14 mouse cellular contexts compared by ENCODE assay signal in genomic region chr10:68359135-68359534, GRCm38 (mm10).
DNase-seq lines count a peak whose midpoint lies in the region; ATAC-seq and TF ChIP-seq lines count a peak whose summit lies in the region.
"Had no signal": no experiment of that assay in that cellular context is flagged by ENCODE, and none has a peak within 500 bp of the region (broad histone marks: within the 10 kb centered on the region; RNA-seq: fewer than 3 reads in every experiment).

No protein-coding gene starts in this region.

- ATAC-seq in hindbrain, postnatal 0 days = no peak
- no peak for ATAC-seq in hindbrain, embryonic 11.5 days (ENCODE audit: low FRiP score)

- H3K9ac ChIP-seq in hindbrain, postnatal 0 days (replicated peaks; ENCODE audit: low read length) = no peak overlapping the region
- H3K9ac ChIP-seq in hindbrain, embryonic 11.5 days (ENCODE audit: low read depth, low read length) = no peak overlapping the region

- WGBS in hindbrain, postnatal 0 days = 93% methylated on average over 2 of the region's 2 CpGs
- 100% methylated on average over 2 of the region's 2 CpGs for WGBS in hindbrain, embryonic 11.5 days

- H3K27ac ChIP-seq in hindbrain, postnatal 0 days = no peak overlapping the region
- no peak overlapping the region for H3K27ac ChIP-seq in hindbrain, embryonic 11.5 days (ENCODE audit: low read depth, low read length)
- H3K27ac ChIP-seq: macrophage had no signal

- no peaks in the 10 kb centered on the region for H3K9me3 ChIP-seq in hindbrain, postnatal 0 days (ENCODE audit: low read length)
- H3K9me3 ChIP-seq in hindbrain, embryonic 11.5 days (ENCODE audit: control insufficient read depth, low read length) = no peaks in the 10 kb centered on the region

- DNase-seq in hindbrain, postnatal 0 days (ENCODE audit: low spot score) = no peak
- DNase-seq in hindbrain, embryonic 11.5 days (ENCODE audit: low spot score) = no peak
- DNase-seq in retina, postnatal 1 day = peak; percentile 6
- no peak for DNase-seq in retina, embryonic 14.5 days (ENCODE audit: low spot score)
- peak; percentile 69 for DNase-seq in R1 (ENCODE audit: low read depth, low spot score)
- DNase-seq in testis, postnatal 10 days (ENCODE audit: low spot score) = peak; percentile 49
- DNase-seq in left cerebral cortex, postnatal 36 days (ENCODE audit: low spot score in 2 of 2) = no peak
- DNase-seq in layer of hippocampus, postnatal 14 days (ENCODE audit: low spot score in 2 of 2) = no peak
- DNase-seq: adrenal gland, adult 2 months; heart, adult 18-20 months; kidney, adult 8-10 months; layer of hippocampus, adult 9-11 months had no signal

- H3K27me3 ChIP-seq in hindbrain, postnatal 0 days (ENCODE audit: insufficient read depth, low read length) = no peaks in the 10 kb centered on the region
- H3K27me3 ChIP-seq in hindbrain, embryonic 11.5 days (ENCODE audit: control insufficient read depth, insufficient read depth, low read length) = no peaks in the 10 kb centered on the region

- peak; percentile 33; the same call in 1 of the 2 replicates for TF ChIP-seq CTCF in hindbrain, postnatal 0 days (IDR thresholded peaks at IDR 0.05; ENCODE audit: low read depth)

- no peak overlapping the region for H3K4me2 ChIP-seq in hindbrain, postnatal 0 days (ENCODE audit: low read depth, low read length)
- H3K4me2 ChIP-seq in hindbrain, embryonic 11.5 days (replicated peaks; ENCODE audit: low read depth, low read length) = no peak overlapping the region

- peaks cover 5% of the 10 kb centered on the region for H3K4me1 ChIP-seq in hindbrain, postnatal 0 days (ENCODE audit: insufficient read depth, low read length)
- no peaks in the 10 kb centered on the region for H3K4me1 ChIP-seq in hindbrain, embryonic 11.5 days (replicated peaks; ENCODE audit: control insufficient read depth, insufficient read depth, low read length)

- H3K4me3 ChIP-seq in hindbrain, postnatal 0 days (ENCODE audit: low read length) = no peak overlapping the region
- H3K4me3 ChIP-seq in hindbrain, embryonic 11.5 days (ENCODE audit: low read depth, low read length) = no peak overlapping the region

- no peaks in the 10 kb centered on the region for H3K36me3 ChIP-seq in hindbrain, postnatal 0 days (ENCODE audit: insufficient read depth, low read length)
- H3K36me3 ChIP-seq in hindbrain, embryonic 11.5 days (ENCODE audit: control insufficient read depth, insufficient read depth, low read length) = no peaks in the 10 kb centered on the region
- H3K36me3 ChIP-seq: G1E had no signal

- intact Hi-C loops in left cerebral cortex, postnatal 36 days (cut with DNase I) = no loop called here

Comparison
In these comparisons a context has a peak if more than half of its experiments do, and no peak if none do; other contexts are left out.
1. DNase-seq: peak in retina, postnatal 1 day (single experiment), R1 (single experiment) and testis, postnatal 10 days (single experiment); none in hindbrain, postnatal 0 days (single experiment), hindbrain, embryonic 11.5 days (single experiment), retina, embryonic 14.5 days (single experiment), left cerebral cortex, postnatal 36 days (0 of 2) and layer of hippocampus, postnatal 14 days (0 of 2).